Mouse (Mus musculus) gastrocnemius, postnatal 4 days (tissue): ENCODE data around the gene Fam155a. TPM values are rescaled to one million over a fixed set of nuclear protein-coding genes. Genes with fewer than 3 reads are reported as not detected.
A peak's percentile ranks its signal among the peaks of the same experiment; 100 is the strongest.

Experiments
- DNase-seq, 2 experiments: peaks; one replicate each; pipeline ENCODE4 v3.0.0; 2021 to 2022; ENCODE audit warnings: low spot score in 2 of 2, mixed read lengths in 2 of 2
- microRNA-seq: library from miRNA; unstranded; fragments of <30 nt; microRNA quantifications from one replicate; pipeline ENCODE4 v1.2.0, GENCODE M21; 2021
- total RNA-seq, 2 experiments: library from RNA; stranded (reverse); gene quantifications; 2 replicates each; pipeline ENCODE4 v1.2.3; 2021

The Fam155a gene
- total RNA-seq, 2 experiments from 2014 or later = 1.1 to 1.2 TPM

DNA sequence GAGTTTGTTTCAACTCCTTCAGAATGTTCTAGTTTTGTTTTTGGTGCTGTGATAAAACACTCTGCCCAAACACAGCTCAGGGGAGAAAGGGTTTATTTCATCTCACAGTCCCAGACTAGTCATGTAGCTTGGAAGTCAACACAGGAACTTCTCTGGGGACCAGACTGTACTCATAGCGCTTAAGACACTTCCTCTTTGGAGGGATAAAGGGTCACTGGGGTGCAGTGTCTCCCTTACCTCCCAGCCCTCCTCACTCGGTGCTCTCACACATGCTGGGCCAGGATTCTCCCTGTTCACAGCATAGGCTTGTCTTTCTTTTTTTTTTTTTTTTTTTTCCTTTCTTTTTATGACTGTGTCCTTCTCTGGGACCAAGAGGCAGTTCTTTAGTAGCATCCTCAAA lies 585.8 kb downstream of the Fam155a start:
- no peak for DNase-seq

DNA sequence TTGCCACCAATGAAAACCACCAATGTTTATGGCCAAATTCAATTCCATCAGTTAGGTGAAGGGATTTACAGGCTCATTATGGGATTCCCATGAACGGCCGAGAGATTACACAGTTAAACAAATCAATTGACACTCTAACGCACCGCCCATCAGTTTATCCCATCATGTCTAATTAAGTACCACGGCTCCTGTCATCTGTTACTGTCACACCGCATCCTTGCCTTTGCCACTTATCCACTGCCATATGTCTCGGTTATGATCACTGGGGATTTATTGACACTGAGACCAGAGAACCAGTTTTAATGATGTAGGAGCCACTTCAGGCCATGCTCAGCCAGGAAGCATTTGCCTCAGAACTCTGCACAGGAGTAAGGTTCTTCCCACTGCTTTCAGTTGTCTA lies 588.5 kb downstream of the Fam155a start:
- no peak for DNase-seq

DNA sequence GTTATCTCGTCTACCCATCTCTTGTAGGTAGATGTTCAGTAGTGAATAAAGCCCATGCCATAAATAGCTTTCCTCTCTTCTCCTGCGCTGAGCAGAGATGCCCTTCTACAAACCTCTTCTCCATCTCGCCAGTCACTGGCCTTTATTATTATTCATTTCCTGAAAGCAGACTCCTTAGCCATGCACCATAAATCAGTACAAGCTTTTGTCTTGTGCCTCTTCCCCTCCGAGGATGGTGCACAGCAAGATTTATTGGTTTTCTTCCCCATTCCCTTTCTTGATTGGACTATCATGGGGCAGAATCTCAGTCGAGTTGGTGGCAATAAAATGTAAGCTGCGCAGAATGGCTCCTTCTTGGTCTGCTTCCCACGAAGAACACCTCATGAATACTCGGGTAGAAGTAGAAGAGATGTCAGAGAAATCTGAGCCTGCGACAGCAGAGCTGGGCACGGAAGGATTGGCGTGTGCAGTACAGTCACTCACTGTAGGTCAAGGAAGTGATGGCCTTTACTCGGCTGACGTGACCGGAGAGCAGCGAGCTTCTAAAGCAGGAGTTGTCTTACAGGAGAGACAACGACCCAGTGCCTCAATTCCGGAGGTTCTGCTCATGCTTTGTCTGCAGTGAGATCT lies 590.2 kb downstream of the Fam155a start:
- DNase-seq = no peak

DNA sequence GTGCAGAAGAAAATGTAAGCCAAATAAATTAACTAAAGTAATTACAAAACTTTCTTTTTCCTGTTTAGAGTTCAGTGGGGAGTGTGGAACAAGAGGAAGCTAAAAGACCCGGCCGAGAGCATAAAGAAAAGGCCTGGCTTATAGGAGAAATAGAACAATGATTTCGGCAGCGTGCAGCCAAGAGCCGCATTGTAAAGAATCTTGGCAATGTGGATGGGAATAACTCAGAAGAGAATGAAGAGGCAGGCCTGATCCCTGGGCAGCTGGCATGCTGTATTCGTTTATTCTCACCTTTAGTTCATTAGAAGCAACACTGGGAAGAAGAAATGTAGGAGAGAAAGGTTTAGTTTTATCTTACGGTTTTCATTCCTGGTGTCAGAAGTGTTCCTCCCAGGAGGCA lies 594.0 kb downstream of the Fam155a start:
- DNase-seq = no peak

DNA sequence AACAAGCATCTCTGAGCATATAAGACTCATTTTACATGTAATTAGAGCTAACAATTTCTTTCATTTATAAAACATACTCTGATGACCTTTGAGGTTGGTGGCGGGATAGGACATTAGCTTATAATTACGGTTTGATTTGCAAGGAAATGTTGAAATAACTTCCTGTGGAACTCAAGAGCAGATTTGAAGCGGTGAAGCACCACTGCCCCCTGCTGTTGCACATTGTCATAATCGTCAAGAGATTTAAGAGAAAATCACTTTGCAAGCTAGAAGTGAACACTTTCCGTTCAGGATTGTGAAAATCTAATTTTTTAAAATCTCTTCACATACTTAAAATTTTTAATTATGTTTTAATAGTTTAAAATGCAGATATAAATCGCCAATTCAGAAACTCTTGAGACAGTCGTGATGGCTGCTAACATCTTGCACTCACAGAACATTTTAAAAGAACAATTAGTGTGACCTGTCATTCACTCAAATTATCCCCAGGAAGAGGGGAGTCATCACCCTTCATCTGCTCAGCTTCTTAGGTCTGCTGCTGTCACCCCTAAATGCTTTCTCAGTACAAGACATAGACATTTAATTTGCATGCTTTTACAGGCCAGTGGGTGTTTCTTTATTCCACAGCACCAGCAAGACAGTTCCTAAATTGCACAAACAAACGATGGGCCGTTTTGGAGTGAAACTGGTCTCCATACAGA lies 595.9 kb downstream of the Fam155a start:
- peak; percentile 34 to 67 for DNase-seq

DNA sequence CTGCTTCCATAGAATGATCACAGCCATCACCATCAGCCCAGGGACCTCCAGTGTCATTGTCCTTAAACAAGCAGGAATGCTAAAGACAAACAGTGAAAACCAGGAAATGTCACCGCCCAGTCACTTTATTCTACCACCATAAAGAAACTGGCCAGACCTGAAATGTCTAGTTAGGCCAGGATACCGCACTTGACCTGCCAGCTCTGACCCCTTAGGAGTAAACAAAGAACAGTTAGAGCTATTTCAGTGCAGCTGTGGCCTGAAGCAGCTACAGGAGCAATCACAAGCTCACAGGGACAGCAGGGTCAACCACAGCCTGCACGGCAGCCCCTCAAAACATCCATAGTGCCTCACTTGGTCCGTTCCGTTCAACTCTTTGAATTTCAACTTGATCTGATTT lies 599.1 kb downstream of the Fam155a start:
- no peak for DNase-seq

DNA sequence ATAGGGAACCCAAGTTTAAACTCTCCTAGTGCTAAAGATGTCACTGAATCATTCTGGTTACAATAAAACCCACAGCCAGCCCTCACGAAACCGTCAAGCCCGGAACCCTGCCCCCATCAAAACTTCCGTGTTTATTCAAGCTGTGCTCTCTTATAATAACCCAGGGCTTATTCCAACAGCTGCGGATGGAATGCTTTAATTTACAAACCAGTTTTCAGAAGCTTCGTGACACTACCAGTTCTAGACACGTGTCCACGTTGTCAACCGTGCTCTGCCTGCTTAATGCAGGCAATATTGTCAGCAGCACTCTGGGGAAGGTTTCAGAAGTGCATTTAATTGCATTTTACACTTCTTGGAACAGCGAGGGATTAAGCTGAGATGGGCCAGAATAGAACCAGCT lies 603.0 kb downstream of the Fam155a start:
- DNase-seq = no peak

DNA sequence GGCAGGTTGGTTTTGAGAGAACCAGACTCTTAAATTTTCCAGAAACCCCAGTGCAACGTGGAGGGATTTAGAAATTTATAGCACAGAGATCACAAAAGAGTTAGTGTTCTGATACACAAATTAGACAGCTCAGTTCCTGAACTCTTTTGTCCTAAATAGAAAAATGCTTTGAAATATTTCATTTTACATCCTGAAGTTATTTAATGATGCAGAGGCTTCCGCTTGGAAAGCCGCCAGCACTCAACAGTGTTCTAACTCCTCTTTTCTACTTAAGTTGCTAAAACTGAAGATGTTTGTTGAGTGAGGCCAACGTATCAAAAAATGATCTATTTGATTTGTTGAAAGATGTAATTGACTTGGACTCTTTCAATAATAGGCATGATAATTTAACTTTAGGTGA lies 609.4 kb downstream of the Fam155a start:
- DNase-seq = no peak

DNA sequence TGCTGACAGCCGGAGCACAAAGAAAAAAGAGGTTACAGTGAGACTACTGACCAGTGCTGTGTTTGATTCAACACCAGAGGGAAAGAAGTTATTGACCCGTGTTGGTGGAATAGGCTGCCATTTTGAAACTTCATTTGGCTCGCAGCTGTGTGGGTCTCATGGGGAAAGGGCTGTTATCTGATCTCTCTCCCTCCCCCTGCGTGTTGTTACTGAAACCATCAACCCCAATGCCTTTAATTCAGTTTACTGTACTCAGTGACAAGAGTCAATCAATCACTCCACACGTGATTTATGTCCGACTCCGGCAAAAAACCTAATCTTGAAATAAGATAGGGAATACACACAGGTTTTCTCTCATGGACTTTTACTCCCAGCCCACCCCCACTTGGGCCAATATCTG lies 611.6 kb downstream of the Fam155a start:
- DNase-seq = no peak

DNA sequence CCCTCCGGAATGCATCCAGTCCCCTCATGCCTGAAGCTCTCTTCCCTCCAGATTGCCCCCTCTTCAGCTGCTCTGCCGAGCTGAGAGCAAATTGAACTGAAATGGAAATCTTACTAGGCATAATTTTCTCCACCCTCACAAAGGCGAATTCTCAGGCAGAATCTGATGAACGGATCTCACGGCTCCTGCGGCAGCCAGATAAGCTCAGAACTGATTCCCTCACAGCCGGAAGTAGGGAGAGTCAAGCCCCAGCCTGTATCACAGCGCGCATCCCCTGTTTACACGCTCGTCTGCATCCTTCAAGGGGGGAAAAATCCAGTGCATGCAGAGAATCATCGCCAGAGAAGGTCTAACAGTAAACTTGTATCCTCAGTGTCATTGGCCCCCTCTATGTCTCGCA lies 612.3 kb downstream of the Fam155a start:
- DNase-seq = no peak

DNA sequence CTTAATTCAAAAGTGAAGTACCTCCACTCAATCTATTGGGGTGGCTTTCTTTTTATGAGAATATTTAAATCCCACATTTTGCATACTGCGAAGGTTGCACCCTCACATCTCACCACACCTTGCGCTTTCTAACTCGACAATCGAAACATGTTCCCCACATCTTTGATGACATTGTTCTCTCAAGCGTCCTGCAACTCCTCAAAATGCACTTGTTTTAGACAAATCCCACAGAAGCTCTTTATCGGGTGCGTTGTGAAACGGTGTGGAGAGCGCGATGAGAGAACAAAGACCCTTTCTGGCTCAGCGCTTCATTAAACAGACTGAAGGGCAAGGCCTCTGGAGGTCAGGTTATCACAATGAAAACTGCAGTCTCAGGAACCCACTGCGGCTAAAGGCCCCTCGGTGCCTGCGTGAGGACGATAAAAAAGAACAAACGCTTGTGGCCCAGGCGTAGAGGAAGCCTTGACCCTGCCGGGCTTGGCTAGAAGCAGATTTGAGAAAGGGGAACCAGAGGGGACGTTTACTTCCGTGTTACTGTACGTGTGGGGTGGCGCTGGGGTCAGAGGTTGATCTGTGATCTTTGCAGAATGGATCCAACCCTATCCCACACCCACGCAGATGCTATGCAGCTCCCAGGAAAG lies 613.7 kb downstream of the Fam155a start:
- DNase-seq = no peak

Small RNA genes within 50 kb of the gene (microRNA-seq; reads per million reads assigned to microRNA genes)
- gene Gm47312 = not detected

Other genes with a start within 250 kb of the Fam155a start
- not detected for gene Gm10217, start 93.1 kb upstream of the Fam155a start, total RNA-seq
- 1 to 10 TPM; 3.3 to 5.0 TPM for gene Lig4, start 206.5 kb upstream of the Fam155a start, total RNA-seq
- 10 to 100 TPM; 13.8 to 15.4 TPM for gene Abhd13, start 206.5 kb upstream of the Fam155a start, total RNA-seq
- gene Tnfsf13b, start 235.3 kb upstream of the Fam155a start, total RNA-seq = 1 to 10 TPM; 1.2 to 1.5 TPM